Mouse (Mus musculus) c-Kit-negative CD71-positive TER-119-positive erythroid progenitor cells, embryonic 14.5 days (primary cell): ENCODE measurements around the gene Hpn.

Source experiments
- DNase-seq: peaks from one replicate; pipeline ENCODE4 v3.0.0-alpha.2; 2013; ENCODE audit warnings: low read depth, low spot score

Hpn gene

GRCm38 (mm10) chr7:31055354-31055824 is 59.7 kb downstream of the Hpn start:
- no peak for DNase-seq

GRCm38 (mm10) chr7:31054661-31055320 is 60.3 kb downstream of the Hpn start:
- no peak for DNase-seq

- DNase-seq = no peak
Observed at GRCm38 (mm10) chr7:31053882-31054447, 61.1 kb downstream of the Hpn start.

GRCm38 (mm10) chr7:31052636-31053434 is 62.3 kb downstream of the Hpn start:
- DNase-seq = no peak

- no peak for DNase-seq
Observed at GRCm38 (mm10) chr7:31052251-31052635, 62.8 kb downstream of the Hpn start.

- DNase-seq = no peak
Observed at GRCm38 (mm10) chr7:31051321-31052021, 63.6 kb downstream of the Hpn start, which contains the start of gene Fxyd7. TSS of gene Fxyd7 (minus strand) at chr7:31051467.

- no peak for DNase-seq
Observed at GRCm38 (mm10) chr7:31050921-31051320, 64.2 kb downstream of the Hpn start.

- no peak for DNase-seq
Observed at GRCm38 (mm10) chr7:31050487-31050886, 64.6 kb downstream of the Hpn start.

GRCm38 (mm10) chr7:31049846-31050281 is 65.2 kb downstream of the Hpn start:
- DNase-seq = no peak

GRCm38 (mm10) chr7:31049135-31049845 is 65.8 kb downstream of the Hpn start:
- DNase-seq = no peak
